Comparison of ENCODE assay signal across 26 mouse cellular contexts in the genomic region with DNA sequence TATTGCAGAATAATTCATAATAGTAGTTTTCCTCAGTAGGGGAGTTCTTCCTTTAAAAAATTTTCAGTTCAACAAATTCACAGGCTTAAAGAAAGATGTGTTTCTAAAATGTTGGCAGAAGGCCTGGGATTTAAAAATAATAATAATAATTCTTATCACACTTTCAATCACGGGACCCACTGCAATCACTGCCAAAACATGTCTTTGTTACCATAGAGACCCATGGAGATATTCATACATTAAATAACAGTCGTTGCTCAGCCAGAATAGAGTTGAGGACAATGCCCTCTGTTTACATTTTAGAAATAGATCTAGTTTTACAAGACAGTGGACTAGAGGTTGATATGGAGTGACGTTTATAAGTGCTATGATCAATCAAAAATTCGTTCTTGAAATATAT.
DNase-seq lines count a peak whose midpoint lies in the region; ATAC-seq and TF ChIP-seq lines count a peak whose summit lies in the region.
"Had no signal": no experiment of that assay in that cellular context is flagged by ENCODE, and none has a peak within 500 bp of the region (broad histone marks: within the 10 kb centered on the region; RNA-seq: fewer than 3 reads in every experiment).

No protein-coding gene starts in this region.

- no peak for ATAC-seq in forebrain, embryonic 14.5 days
- no peak for ATAC-seq in forebrain, embryonic 11.5 days (replicated peaks; ENCODE audit: low FRiP score)
- peak; percentile 60 for ATAC-seq in lung, embryonic 16.5 days (ENCODE audit: low read depth)
- ATAC-seq: forebrain, embryonic 16.5 days; Patski had no signal

- DNase-seq in forebrain, embryonic 14.5 days (ENCODE audit: low spot score): peak; percentile 59
- no peak for DNase-seq in forebrain, embryonic 11.5 days (ENCODE audit: low spot score)
- DNase-seq in layer of hippocampus, adult 2 months (ENCODE audit: low spot score in 2 of 2): no peak
- DNase-seq in layer of hippocampus, adult 18-20 months (ENCODE audit: low spot score in 2 of 2): no peak
- DNase-seq in lung, postnatal 4 days: no peak
- DNase-seq in brain, embryonic 14.5 days (ENCODE audit: low read depth): peak; percentile 54
- DNase-seq: adrenal gland, postnatal 10 days; adrenal gland, postnatal 36 days; B cell, adult 2 months; cerebellum, adult 11 months; cerebellum, adult 2 months; cerebellum, adult 9-11 months; cerebellum, postnatal 25 days; gastrocnemius, adult 2 months; gastrocnemius, postnatal 14 days; heart, adult 11 months had no signal

- H3K9ac ChIP-seq in forebrain, embryonic 14.5 days (ENCODE audit: low read length): no peak overlapping the region
- no peak overlapping the region for H3K9ac ChIP-seq in forebrain, embryonic 11.5 days (ENCODE audit: low read length)
- H3K9ac ChIP-seq in lung, embryonic 16.5 days (ENCODE audit: low read length): no peak overlapping the region
- H3K9ac ChIP-seq: embryonic facial prominence, embryonic 13.5 days; hindbrain, embryonic 12.5 days; hindbrain, embryonic 15.5 days had no signal

- TF ChIP-seq CTCF in layer of hippocampus, adult 2 months (conservative IDR thresholded peaks at IDR 0.05): no peak
- no peak for TF ChIP-seq CTCF in brain, embryonic 14.5 days (IDR thresholded peaks at IDR 0.05; ENCODE audit: borderline replicate concordance, extremely low read depth, insufficient read depth, insufficient read length)

- H3K36me3 ChIP-seq in forebrain, embryonic 14.5 days (ENCODE audit: control insufficient read depth, insufficient read depth, low read length): no peaks in the 10 kb centered on the region
- H3K36me3 ChIP-seq in forebrain, embryonic 11.5 days (ENCODE audit: control insufficient read depth, insufficient read depth, low read length): no peaks in the 10 kb centered on the region
- no peaks in the 10 kb centered on the region for H3K36me3 ChIP-seq in lung, embryonic 16.5 days (ENCODE audit: control insufficient read depth, insufficient read depth, low read length)
- H3K36me3 ChIP-seq: embryonic facial prominence, embryonic 13.5 days; forebrain, embryonic 10.5 days; G1E; hindbrain, embryonic 12.5 days; hindbrain, embryonic 15.5 days had no signal

- no peak for TF ChIP-seq POLR2A in brain, embryonic 14.5 days (IDR thresholded peaks at IDR 0.05; ENCODE audit: borderline replicate concordance, extremely low read depth, insufficient read depth, insufficient read length, poor library complexity, severe bottlenecking)

- no peaks in the 10 kb centered on the region for H3K27me3 ChIP-seq in forebrain, embryonic 14.5 days (replicated peaks; ENCODE audit: control insufficient read depth, insufficient read depth, low read length)
- peaks cover 2% of the 10 kb centered on the region; the same call in 1 of the 2 replicates for H3K27me3 ChIP-seq in forebrain, embryonic 11.5 days (ENCODE audit: control insufficient read depth, insufficient read depth, low read length)
- no peaks in the 10 kb centered on the region for H3K27me3 ChIP-seq in lung, embryonic 16.5 days (ENCODE audit: control insufficient read depth, insufficient read depth, low read depth, low read length)
- H3K27me3 ChIP-seq: CH12.LX; embryonic facial prominence, embryonic 13.5 days; hindbrain, embryonic 12.5 days; hindbrain, embryonic 15.5 days; Patski had no signal

- no peaks in the 10 kb centered on the region for H3K9me3 ChIP-seq in forebrain, embryonic 14.5 days (replicated peaks; ENCODE audit: control insufficient read depth, low read length)
- no peaks in the 10 kb centered on the region for H3K9me3 ChIP-seq in forebrain, embryonic 11.5 days (ENCODE audit: control insufficient read depth, low read length)
- H3K9me3 ChIP-seq in lung, embryonic 16.5 days (ENCODE audit: control insufficient read depth, low read length): no peaks in the 10 kb centered on the region
- H3K9me3 ChIP-seq: embryonic facial prominence, embryonic 13.5 days; hindbrain, embryonic 12.5 days; hindbrain, embryonic 15.5 days had no signal

- H3K4me1 ChIP-seq in forebrain, embryonic 14.5 days (ENCODE audit: control insufficient read depth, insufficient read depth, low read length): peaks cover 27% of the 10 kb centered on the region
- peaks cover 4% of the 10 kb centered on the region; the same call in 1 of the 2 replicates for H3K4me1 ChIP-seq in forebrain, embryonic 11.5 days (replicated peaks; ENCODE audit: control insufficient read depth, insufficient read depth, low read length)
- peaks cover 6% of the 10 kb centered on the region for H3K4me1 ChIP-seq in lung, embryonic 16.5 days (replicated peaks; ENCODE audit: control insufficient read depth, insufficient read depth, low read length)
- H3K4me1 ChIP-seq: hindbrain, embryonic 15.5 days had no signal

- H3K4me3 ChIP-seq in forebrain, embryonic 14.5 days (ENCODE audit: low read depth, low read length): no peak overlapping the region
- no peak overlapping the region for H3K4me3 ChIP-seq in forebrain, embryonic 11.5 days (ENCODE audit: low read depth, low read length)
- no peak overlapping the region for H3K4me3 ChIP-seq in layer of hippocampus, adult 2 months
- H3K4me3 ChIP-seq in lung, embryonic 16.5 days (ENCODE audit: low read length): no peak overlapping the region
- H3K4me3 ChIP-seq: embryonic facial prominence, embryonic 13.5 days; forebrain, embryonic 10.5 days; gastrocnemius, adult 2 months; hindbrain, embryonic 12.5 days; hindbrain, embryonic 15.5 days had no signal

- 40% methylated on average over 4 of the region's 4 CpGs for WGBS in forebrain, embryonic 14.5 days
- WGBS in forebrain, embryonic 11.5 days: 57% methylated on average over 4 of the region's 4 CpGs
- WGBS in lung, embryonic 16.5 days: 26% methylated on average over 4 of the region's 4 CpGs

- no peak overlapping the region for H3K4me2 ChIP-seq in forebrain, embryonic 14.5 days (ENCODE audit: low read length)
- no peak overlapping the region for H3K4me2 ChIP-seq in forebrain, embryonic 11.5 days (ENCODE audit: low read depth, low read length, severe bottlenecking)
- no peak overlapping the region for H3K4me2 ChIP-seq in lung, embryonic 16.5 days (ENCODE audit: low read depth, low read length)
- H3K4me2 ChIP-seq: embryonic facial prominence, embryonic 13.5 days; heart, embryonic 11.5 days; hindbrain, embryonic 12.5 days; hindbrain, embryonic 15.5 days had no signal

- no peak overlapping the region for H3K27ac ChIP-seq in forebrain, embryonic 14.5 days (ENCODE audit: low read depth, low read length)
- no peak overlapping the region for H3K27ac ChIP-seq in forebrain, embryonic 11.5 days (ENCODE audit: low read depth, low read length)
- peak overlapping the region; percentile 12 for H3K27ac ChIP-seq in layer of hippocampus, adult 2 months
- H3K27ac ChIP-seq in lung, embryonic 16.5 days (ENCODE audit: low read length): no peak overlapping the region
- H3K27ac ChIP-seq: embryonic facial prominence, embryonic 13.5 days; gastrocnemius, adult 2 months; hindbrain, embryonic 12.5 days; hindbrain, embryonic 15.5 days had no signal

Comparison
In these comparisons a context has a peak if more than half of its experiments do, and no peak if none do; other contexts are left out.
1. DNase-seq: peak in forebrain, embryonic 14.5 days (single experiment) and brain, embryonic 14.5 days (single experiment); none in forebrain, embryonic 11.5 days (single experiment), layer of hippocampus, adult 2 months (0 of 2), layer of hippocampus, adult 18-20 months (0 of 2) and lung, postnatal 4 days (0 of 2).